Mouse (Mus musculus): ENCODE data around the gene Nt5c3. TPM values are rescaled to one million over a fixed set of nuclear protein-coding genes. Genes with fewer than 3 reads are reported as not detected.

The Nt5c3 gene
- polyA plus RNA-seq, 1 experiment: 9.9 TPM

DNA sequence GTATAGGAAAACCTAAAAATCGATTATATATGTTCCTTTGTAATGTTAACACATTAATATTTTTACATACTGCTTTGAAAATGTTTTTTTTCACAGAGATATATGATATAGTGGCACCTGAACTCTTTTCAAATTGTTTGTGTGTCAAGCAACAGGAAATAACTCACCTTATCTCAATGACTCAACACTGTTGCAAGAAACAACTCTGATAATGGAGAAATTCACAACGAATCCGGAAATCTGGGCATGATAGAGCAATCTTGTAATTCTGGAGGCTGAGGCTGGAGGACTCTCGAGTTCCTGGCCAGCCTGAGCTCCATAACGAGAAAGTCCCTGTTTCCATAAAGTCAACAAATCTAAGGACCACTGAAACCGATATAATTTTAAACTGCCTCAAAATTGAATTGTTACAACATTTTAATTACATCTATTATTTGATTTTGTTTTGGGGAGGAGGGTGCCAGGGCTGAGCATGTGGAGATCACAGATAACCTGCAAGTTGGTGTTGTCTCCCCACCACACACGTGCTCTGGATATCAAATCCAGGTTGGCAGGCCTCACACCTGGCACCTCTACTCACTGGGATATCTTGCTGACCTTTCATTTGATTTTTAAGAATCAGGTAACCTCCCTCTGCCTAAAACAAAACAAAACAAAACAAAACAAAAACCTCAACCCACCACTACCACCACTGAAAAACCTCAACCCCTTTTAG, 4.2 kb downstream of the Nt5c3 start:
- Histone ChIP-seq H3K4me3 (no peak overlapping the region), H3K79me2 (ENCODE audit: control insufficient read depth, insufficient read depth) (peaks cover 25% of the 10 kb centered on the region), H3ac (ENCODE audit: control insufficient read depth, insufficient read length) (no peak overlapping the region), H3K36me3 (ENCODE audit: control insufficient read depth, insufficient read depth) (no peaks in the 10 kb centered on the region), H3K27me3 (ENCODE audit: control insufficient read depth, insufficient read depth, insufficient read length) (no peaks in the 10 kb centered on the region), H3K4me2 (ENCODE audit: low read depth) (no peak overlapping the region)
- no peak for TF ChIP-seq MAX (IDR thresholded peaks at IDR 0.05; ENCODE audit: low read depth)
- no peak for TF ChIP-seq REST (IDR thresholded peaks at IDR 0.05; ENCODE audit: insufficient read depth, insufficient read length)
- no peak for TF ChIP-seq TCF12 (IDR thresholded peaks at IDR 0.05; ENCODE audit: insufficient read depth, poor library complexity, severe bottlenecking)
- no peak for TF ChIP-seq MYOG (IDR thresholded peaks at IDR 0.05; ENCODE audit: control insufficient read depth in 1 of 3, insufficient read depth in 1 of 3, insufficient read length in 2 of 3, low read depth in 2 of 3)
- TF ChIP-seq MYOD1 (IDR thresholded peaks at IDR 0.05; ENCODE audit: control insufficient read depth in 1 of 3, insufficient read length in 2 of 3, low read depth in 2 of 3): no peak
- no peak for TF ChIP-seq TCF3 (IDR thresholded peaks at IDR 0.05; ENCODE audit: insufficient read length, low read depth)
- TF ChIP-seq SRF (IDR thresholded peaks at IDR 0.05; ENCODE audit: control insufficient read depth, insufficient read length, low read depth): no peak
- TF ChIP-seq POLR2A (IDR thresholded peaks at IDR 0.05; ENCODE audit: insufficient read length, low read depth): no peak
- TF ChIP-seq E2F4 (IDR thresholded peaks at IDR 0.05; ENCODE audit: insufficient read depth): no peak
- TF ChIP-seq CEBPB (IDR thresholded peaks at IDR 0.05; ENCODE audit: insufficient read depth, poor library complexity, severe bottlenecking): no peak
- no peak for TF ChIP-seq USF1 (IDR thresholded peaks at IDR 0.05; ENCODE audit: low read depth)
- TF ChIP-seq POLR2AphosphoS2 (IDR thresholded peaks at IDR 0.05; ENCODE audit: insufficient read length, low read depth): no peak

DNA sequence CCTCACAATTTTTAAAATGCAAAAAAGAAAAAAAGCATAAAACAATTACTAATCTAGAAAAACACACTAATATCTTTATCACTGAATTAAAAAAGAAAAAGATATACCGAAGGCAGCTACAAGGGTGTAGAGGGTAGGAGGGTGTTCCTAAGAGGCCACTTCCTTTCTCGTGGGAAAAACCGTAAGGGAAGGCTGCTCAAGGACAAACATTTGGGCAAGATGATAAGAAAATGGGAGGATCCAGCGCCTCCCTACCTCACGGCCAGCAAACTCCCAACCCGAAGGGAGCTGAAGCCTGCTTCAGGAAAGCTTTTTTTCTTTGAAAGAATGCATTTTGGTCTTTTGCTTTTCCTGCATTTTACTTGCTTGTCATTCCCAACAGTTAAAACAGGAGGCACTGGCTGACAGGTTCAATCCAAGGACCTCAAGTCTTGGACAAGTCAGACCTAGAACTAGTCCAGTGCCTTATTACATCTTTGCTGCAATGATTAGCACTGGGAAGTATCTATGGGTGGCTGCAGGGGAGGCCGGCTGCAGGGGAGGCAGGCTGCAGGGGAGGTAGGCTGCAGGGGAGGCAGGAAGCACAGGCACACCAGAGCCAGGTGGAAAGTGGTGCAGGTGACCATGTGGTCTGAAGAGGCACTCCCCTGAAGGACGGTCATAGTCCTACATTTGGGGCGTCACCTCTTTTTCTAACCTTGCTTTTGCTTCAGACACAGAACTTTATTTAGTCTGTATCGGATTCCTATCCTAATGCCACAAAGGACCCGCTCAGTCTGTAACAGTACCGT, 6.0 kb downstream of the Nt5c3 start:
- no peak overlapping the region for H3K4me2 ChIP-seq (ENCODE audit: low read depth)
- TF ChIP-seq E2F4 (IDR thresholded peaks at IDR 0.05; ENCODE audit: insufficient read depth) (no peak), MYOG (IDR thresholded peaks at IDR 0.05; ENCODE audit: control insufficient read depth in 1 of 3, insufficient read depth in 1 of 3, insufficient read length in 2 of 3, low read depth in 2 of 3) (no peak), REST (IDR thresholded peaks at IDR 0.05; ENCODE audit: insufficient read depth, insufficient read length) (no peak), MAX (IDR thresholded peaks at IDR 0.05; ENCODE audit: low read depth) (no peak), POLR2A (IDR thresholded peaks at IDR 0.05; ENCODE audit: insufficient read length, low read depth) (no peak), CEBPB (IDR thresholded peaks at IDR 0.05; ENCODE audit: insufficient read depth, poor library complexity, severe bottlenecking) (no peak), TCF3 (IDR thresholded peaks at IDR 0.05; ENCODE audit: insufficient read length, low read depth) (no peak), MYOD1 (IDR thresholded peaks at IDR 0.05; ENCODE audit: control insufficient read depth in 1 of 3, insufficient read length in 2 of 3, low read depth in 2 of 3) (no peak), POLR2AphosphoS2 (IDR thresholded peaks at IDR 0.05; ENCODE audit: insufficient read length, low read depth) (no peak), SRF (IDR thresholded peaks at IDR 0.05; ENCODE audit: control insufficient read depth, insufficient read length, low read depth) (no peak), TCF12 (IDR thresholded peaks at IDR 0.05; ENCODE audit: insufficient read depth, poor library complexity, severe bottlenecking) (no peak), USF1 (IDR thresholded peaks at IDR 0.05; ENCODE audit: low read depth) (no peak)
- no peak overlapping the region for H3K4me3 ChIP-seq
- H3K27me3 ChIP-seq (ENCODE audit: control insufficient read depth, insufficient read depth, insufficient read length): no peaks in the 10 kb centered on the region
- H3K79me2 ChIP-seq (ENCODE audit: control insufficient read depth, insufficient read depth): peaks cover 24% of the 10 kb centered on the region
- H3ac ChIP-seq (ENCODE audit: control insufficient read depth, insufficient read length): no peak overlapping the region
- H3K36me3 ChIP-seq (ENCODE audit: control insufficient read depth, insufficient read depth): no peaks in the 10 kb centered on the region

DNA sequence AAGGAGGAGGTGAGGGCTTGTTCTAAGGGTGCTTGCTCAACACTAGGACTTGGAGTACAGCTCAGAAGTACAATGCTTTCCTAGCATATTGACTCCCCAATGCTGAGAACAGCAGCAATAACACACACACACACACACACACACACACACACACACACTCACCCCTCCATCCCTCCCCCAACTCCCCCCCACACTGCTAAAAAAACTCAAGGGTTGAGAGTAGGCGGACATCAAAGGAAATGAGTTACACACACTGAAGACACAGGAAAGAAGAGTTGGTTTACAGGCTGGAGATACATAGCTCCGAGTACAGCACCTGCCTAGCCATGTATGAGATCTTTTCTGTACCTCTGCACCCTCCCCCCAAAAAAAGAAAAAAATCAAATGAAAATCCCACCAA, 7.5 kb downstream of the Nt5c3 start:
- TF ChIP-seq MYOG (IDR thresholded peaks at IDR 0.05; ENCODE audit: control insufficient read depth in 1 of 3, insufficient read depth in 1 of 3, insufficient read length in 2 of 3, low read depth in 2 of 3): no peak
- no peak for TF ChIP-seq POLR2AphosphoS2 (IDR thresholded peaks at IDR 0.05; ENCODE audit: insufficient read length, low read depth)
- TF ChIP-seq E2F4 (IDR thresholded peaks at IDR 0.05; ENCODE audit: insufficient read depth): no peak
- no peak for TF ChIP-seq REST (IDR thresholded peaks at IDR 0.05; ENCODE audit: insufficient read depth, insufficient read length)
- no peak for TF ChIP-seq SRF (IDR thresholded peaks at IDR 0.05; ENCODE audit: control insufficient read depth, insufficient read length, low read depth)
- TF ChIP-seq MYOD1 (IDR thresholded peaks at IDR 0.05; ENCODE audit: control insufficient read depth in 1 of 3, insufficient read length in 2 of 3, low read depth in 2 of 3): no peak
- TF ChIP-seq TCF3 (IDR thresholded peaks at IDR 0.05; ENCODE audit: insufficient read length, low read depth): no peak
- TF ChIP-seq USF1 (IDR thresholded peaks at IDR 0.05; ENCODE audit: low read depth): no peak
- TF ChIP-seq MAX (IDR thresholded peaks at IDR 0.05; ENCODE audit: low read depth): no peak
- no peak for TF ChIP-seq CEBPB (IDR thresholded peaks at IDR 0.05; ENCODE audit: insufficient read depth, poor library complexity, severe bottlenecking)
- TF ChIP-seq POLR2A (IDR thresholded peaks at IDR 0.05; ENCODE audit: insufficient read length, low read depth): no peak
- TF ChIP-seq TCF12 (IDR thresholded peaks at IDR 0.05; ENCODE audit: insufficient read depth, poor library complexity, severe bottlenecking): no peak
- Histone ChIP-seq H3K4me2 (ENCODE audit: low read depth) (no peak overlapping the region), H3K79me2 (ENCODE audit: control insufficient read depth, insufficient read depth) (peaks cover 12% of the 10 kb centered on the region), H3ac (ENCODE audit: control insufficient read depth, insufficient read length) (no peak overlapping the region), H3K27me3 (ENCODE audit: control insufficient read depth, insufficient read depth, insufficient read length) (no peaks in the 10 kb centered on the region), H3K36me3 (ENCODE audit: control insufficient read depth, insufficient read depth) (no peaks in the 10 kb centered on the region), H3K4me3 (no peak overlapping the region)

DNA sequence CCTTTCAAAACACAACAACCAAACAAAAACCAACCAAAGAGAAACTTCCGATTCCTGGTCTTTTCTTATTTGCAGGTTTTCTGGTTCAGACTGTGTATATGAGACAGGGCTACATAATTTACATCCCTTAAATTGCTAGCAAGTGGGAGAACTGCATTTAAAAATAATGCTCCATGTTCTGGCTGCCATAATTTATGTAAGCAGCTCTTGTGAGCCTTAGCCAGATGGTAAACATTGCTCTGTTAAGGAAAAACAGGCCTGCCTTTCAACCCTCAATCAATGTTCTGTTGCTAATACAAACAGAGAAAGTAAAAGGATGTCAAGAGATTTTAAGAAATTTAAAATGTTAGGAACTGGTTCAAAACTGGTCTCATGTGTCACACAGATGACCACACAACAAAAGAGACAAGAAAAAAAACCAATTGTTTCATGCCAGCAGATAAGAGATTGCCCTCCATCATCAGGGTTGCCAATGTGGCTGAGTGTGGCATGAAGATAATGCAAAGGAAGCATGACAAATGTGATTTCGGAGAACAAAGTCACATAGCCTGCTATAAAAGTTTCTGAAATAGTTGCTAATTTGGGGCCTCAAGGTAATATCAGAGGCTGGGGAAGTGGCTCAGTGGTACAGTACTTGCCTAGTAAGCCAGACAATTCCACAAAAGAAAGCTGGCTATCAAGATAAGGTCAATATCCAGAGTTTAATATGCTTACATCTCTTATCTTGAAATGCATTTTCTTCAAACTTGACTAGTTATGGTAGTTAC, 10.5 kb downstream of the Nt5c3 start:
- peaks cover 7% of the 10 kb centered on the region for H3K79me2 ChIP-seq (ENCODE audit: control insufficient read depth, insufficient read depth)
- H3ac ChIP-seq (ENCODE audit: control insufficient read depth, insufficient read length): no peak overlapping the region
- TF ChIP-seq MYOG (IDR thresholded peaks at IDR 0.05; ENCODE audit: control insufficient read depth in 1 of 3, insufficient read depth in 1 of 3, insufficient read length in 2 of 3, low read depth in 2 of 3) (no peak), TCF12 (IDR thresholded peaks at IDR 0.05; ENCODE audit: insufficient read depth, poor library complexity, severe bottlenecking) (no peak), TCF3 (IDR thresholded peaks at IDR 0.05; ENCODE audit: insufficient read length, low read depth) (no peak), REST (IDR thresholded peaks at IDR 0.05; ENCODE audit: insufficient read depth, insufficient read length) (no peak), POLR2A (IDR thresholded peaks at IDR 0.05; ENCODE audit: insufficient read length, low read depth) (no peak), CEBPB (IDR thresholded peaks at IDR 0.05; ENCODE audit: insufficient read depth, poor library complexity, severe bottlenecking) (no peak), MYOD1 (IDR thresholded peaks at IDR 0.05; ENCODE audit: control insufficient read depth in 1 of 3, insufficient read length in 2 of 3, low read depth in 2 of 3) (no peak), E2F4 (IDR thresholded peaks at IDR 0.05; ENCODE audit: insufficient read depth) (no peak), POLR2AphosphoS2 (IDR thresholded peaks at IDR 0.05; ENCODE audit: insufficient read length, low read depth) (no peak)

More for the DNA sequence above, 10.5 kb downstream of the Nt5c3 start:
- Histone ChIP-seq H3K36me3 (ENCODE audit: control insufficient read depth, insufficient read depth) (no peaks in the 10 kb centered on the region), H3K27me3 (ENCODE audit: control insufficient read depth, insufficient read depth, insufficient read length) (no peaks in the 10 kb centered on the region), H3K4me2 (ENCODE audit: low read depth) (no peak overlapping the region), H3K4me3 (no peak overlapping the region)
